Mouse (Mus musculus): Measurements from ENCODE around the gene Steap4. TPM values are rescaled to one million over a fixed set of nuclear protein-coding genes. Genes with fewer than 3 reads are reported as not detected.
A peak's percentile ranks its signal among the peaks of the same experiment; 100 is the strongest.
"Not testable (repeated sequence)": the region's sequence is repeated elsewhere in the genome, so short reads cannot be mapped to it uniquely, and the experiment has no call there.

The Steap4 gene
- 10 to 100 TPM; 24.4 to 26.9 TPM for total RNA-seq (2021)

- intact Hi-C loops (cut with DNase I) = no loop called here
- DNase-seq (ENCODE audit: low spot score) = peak; percentile 66
Measured at GRCm38 (mm10) chr5:7960176-7960575, at the start of gene Steap4. Gene Steap4 (plus strand): TSS chr5:7960457.

GRCm38 (mm10) chr5:7911975-7912374, 48.3 kb upstream of the Steap4 start:
- no peak for DNase-seq (ENCODE audit: low spot score)
- intact Hi-C loops (cut with DNase I) = no loop called here

GRCm38 (mm10) chr5:7917501-7918295, 42.6 kb upstream of the Steap4 start:
- intact Hi-C loops (cut with DNase I) = no loop called here

GRCm38 (mm10) chr5:7918296-7918579, 42.0 kb upstream of the Steap4 start:
- intact Hi-C loops (cut with DNase I) = no loop called here
- no peak for DNase-seq (ENCODE audit: low spot score)

More at GRCm38 (mm10) chr5:7917501-7918295, 42.6 kb upstream of the Steap4 start:
- DNase-seq (ENCODE audit: low spot score) = no peak

GRCm38 (mm10) chr5:7919681-7920080, 40.6 kb upstream of the Steap4 start:
- intact Hi-C loops (cut with DNase I) = no loop called here
- no peak for DNase-seq (ENCODE audit: low spot score)

GRCm38 (mm10) chr5:7922751-7923150, 37.5 kb upstream of the Steap4 start:
- no peak for DNase-seq (ENCODE audit: low spot score)
- intact Hi-C loops (cut with DNase I) = no loop called here

GRCm38 (mm10) chr5:7923666-7924065, 36.6 kb upstream of the Steap4 start:
- intact Hi-C loops (cut with DNase I) = no loop called here
- no peak for DNase-seq (ENCODE audit: low spot score)

- intact Hi-C loops (cut with DNase I) = no loop called here
- DNase-seq (ENCODE audit: low spot score) = no peak
Measured at GRCm38 (mm10) chr5:7932234-7933221, 27.7 kb upstream of the Steap4 start.

GRCm38 (mm10) chr5:7933495-7933894, 26.8 kb upstream of the Steap4 start:
- DNase-seq (ENCODE audit: low spot score); intact Hi-C loops (cut with DNase I): not testable (repeated sequence)

GRCm38 (mm10) chr5:7933933-7934675, 26.2 kb upstream of the Steap4 start:
- intact Hi-C loops (cut with DNase I) = no loop called here
- no peak for DNase-seq (ENCODE audit: low spot score)

GRCm38 (mm10) chr5:7954838-7955237, 5.4 kb upstream of the Steap4 start:
- no peak for DNase-seq (ENCODE audit: low spot score)
- intact Hi-C loops (cut with DNase I) = no loop called here

GRCm38 (mm10) chr5:7955371-7955966, 4.8 kb upstream of the Steap4 start:
- no peak for DNase-seq (ENCODE audit: low spot score)
- intact Hi-C loops (cut with DNase I) = no loop called here

GRCm38 (mm10) chr5:7958061-7958460, 2.2 kb upstream of the Steap4 start:
- DNase-seq (ENCODE audit: low spot score) = no peak
- intact Hi-C loops (cut with DNase I) = no loop called here

- DNase-seq (ENCODE audit: low spot score) = no peak
- intact Hi-C loops (cut with DNase I) = no loop called here
Measured at GRCm38 (mm10) chr5:7959286-7959685, 971 bp upstream of the Steap4 start.

GRCm38 (mm10) chr5:7961113-7961512, 856 bp downstream of the Steap4 start:
- no peak for DNase-seq (ENCODE audit: low spot score)
- intact Hi-C loops (cut with DNase I) = no loop called here

GRCm38 (mm10) chr5:7965281-7965680, 5.0 kb downstream of the Steap4 start:
- DNase-seq (ENCODE audit: low spot score) = no peak
- intact Hi-C loops (cut with DNase I) = no loop called here

GRCm38 (mm10) chr5:7968152-7968551, 7.9 kb downstream of the Steap4 start:
- no peak for DNase-seq (ENCODE audit: low spot score)
- intact Hi-C loops (cut with DNase I) = no loop called here

- intact Hi-C loops (cut with DNase I) = no loop called here
- DNase-seq (ENCODE audit: low spot score) = no peak
Measured at GRCm38 (mm10) chr5:7972266-7972665, 12.0 kb downstream of the Steap4 start.

- intact Hi-C loops (cut with DNase I) = no loop called here
- DNase-seq (ENCODE audit: low spot score) = no peak
Measured at GRCm38 (mm10) chr5:7974522-7975197, 14.4 kb downstream of the Steap4 start.
